Mouse (Mus musculus) cortical plate, adult 2 months (tissue): ENCODE data around the gene Cntfr.

Experiments used
- CTCF ChIP-seq: fragments of 200-500 bp; IDR thresholded peaks from 2 replicates; pipeline ENCODE4 v1.5.1; 2011; ENCODE audit warnings: mild to moderate bottlenecking, control low read depth, low read length; ENCODE audit not compliant: insufficient read depth; ENCODE audit errors: extremely low read depth
- POLR2A ChIP-seq: fragments of 200-500 bp; IDR thresholded peaks from 2 replicates; pipeline ENCODE4 v1.6.1; 2011; ENCODE audit warnings: mild to moderate bottlenecking, low read length, control low read depth; ENCODE audit not compliant: insufficient read depth; ENCODE audit errors: extremely low read depth

DNA sequence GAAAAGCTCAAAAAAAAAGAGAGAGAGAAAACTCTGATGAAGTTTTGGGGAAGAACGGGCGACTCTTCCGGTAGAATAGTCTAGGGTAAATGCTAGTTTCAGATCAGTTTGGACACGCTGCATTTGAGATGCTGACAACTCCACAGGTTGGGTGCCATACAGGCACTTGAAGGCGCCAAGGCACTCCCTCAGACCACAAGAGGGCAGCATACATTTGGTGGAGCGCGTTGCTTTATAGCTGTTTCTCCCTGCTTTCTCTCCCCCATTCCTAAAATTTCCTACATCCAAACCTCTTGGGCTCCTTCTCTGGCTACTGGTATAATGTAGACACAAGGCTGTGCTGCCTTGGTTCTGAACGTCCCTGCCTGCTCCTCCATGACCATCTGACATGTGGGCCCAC lies 17.4 kb upstream of the Cntfr start:
- peak; percentile 22; the same call in 1 of the 2 replicates for TF ChIP-seq POLR2A
- TF ChIP-seq CTCF = peak; percentile 83
